Mouse (Mus musculus): ENCODE results near the gene Eepd1.

Eepd1 gene

GRCm38 (mm10) chr9:25578674-25579596 is 97.6 kb downstream of the Eepd1 start:
- DNase-seq (ENCODE audit: low spot score) = no peak

- DNase-seq (ENCODE audit: low spot score) = no peak
These were observed 102.3 kb downstream of the Eepd1 start for GRCm38 (mm10) chr9:25583621-25584020.

DNA sequence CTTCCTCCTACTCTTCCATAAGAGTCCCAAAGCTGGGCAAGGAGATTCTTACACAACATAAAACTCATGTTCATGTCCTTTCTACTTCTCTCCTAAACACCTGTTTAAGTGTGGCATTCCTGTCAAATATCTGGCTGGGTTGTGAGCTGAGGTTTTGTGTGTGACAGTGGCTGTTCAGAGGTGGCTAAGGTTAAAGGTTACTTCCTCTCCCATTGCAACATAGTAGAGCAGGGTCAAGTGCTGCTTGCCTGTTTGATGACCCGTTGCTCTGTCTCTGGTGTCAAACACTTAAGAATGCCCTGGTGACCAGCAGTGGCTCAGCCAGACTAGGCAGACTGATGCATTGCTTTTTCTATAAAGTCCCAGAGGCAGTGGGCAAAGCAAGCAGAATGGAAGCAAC is 104.3 kb downstream of the Eepd1 start:
- no peak for DNase-seq (ENCODE audit: low spot score)

GRCm38 (mm10) chr9:25588581-25588980 is 107.2 kb downstream of the Eepd1 start:
- DNase-seq (ENCODE audit: low spot score) = no peak

GRCm38 (mm10) chr9:25590740-25591139 is 109.4 kb downstream of the Eepd1 start:
- DNase-seq (ENCODE audit: low spot score) = no peak

- no peak for DNase-seq (ENCODE audit: low spot score)
These were observed 110.3 kb downstream of the Eepd1 start for GRCm38 (mm10) chr9:25591390-25592354.

DNA sequence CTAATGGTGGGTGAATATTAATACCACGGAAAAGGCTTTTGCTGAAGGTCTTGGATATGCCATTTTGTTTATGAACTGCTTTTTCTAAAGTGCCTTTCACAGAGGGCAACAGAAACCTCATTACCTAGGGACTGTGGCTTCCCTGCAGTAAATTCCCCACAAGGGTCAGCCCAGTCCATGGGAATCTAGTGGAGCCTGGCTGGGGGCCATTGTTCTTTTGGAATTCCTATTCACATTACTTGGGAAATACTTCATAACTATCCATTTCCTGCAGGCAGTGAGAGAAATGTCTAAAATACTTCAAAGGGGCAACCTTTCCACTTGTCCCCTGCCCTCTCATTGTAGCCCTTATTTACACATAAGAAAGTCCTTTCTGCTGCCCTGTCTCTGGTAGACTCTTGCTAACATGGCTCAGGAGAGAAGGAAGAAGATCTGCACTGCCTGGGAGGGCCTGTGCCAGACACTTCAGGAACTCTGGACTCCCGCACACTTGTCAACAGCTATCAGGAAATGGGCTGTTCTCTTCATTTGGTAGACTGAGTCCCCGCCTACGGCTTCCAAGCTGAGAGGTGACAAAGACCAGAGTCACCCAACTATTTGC is 111.1 kb downstream of the Eepd1 start:
- no peak for DNase-seq (ENCODE audit: low spot score)

DNA sequence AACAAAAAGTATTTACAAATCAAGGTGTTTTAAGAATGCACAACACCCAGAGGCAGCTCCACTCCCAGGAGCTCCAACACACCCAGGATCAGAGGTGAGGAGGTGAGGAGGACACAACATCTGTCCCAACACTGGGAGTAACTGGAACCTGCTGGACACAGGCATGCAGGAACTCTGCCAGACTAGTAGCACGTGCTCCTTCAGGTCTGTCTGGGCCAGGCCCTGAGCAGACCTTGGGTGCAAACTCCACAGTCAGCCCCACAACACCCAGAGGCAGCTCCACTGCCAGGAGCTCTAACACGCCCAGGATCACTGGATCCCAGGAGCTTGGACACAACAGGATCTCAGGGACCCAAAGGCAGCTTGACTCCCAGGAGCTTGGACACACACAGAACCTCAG is 143.4 kb downstream of the Eepd1 start:
- no peak for DNase-seq (ENCODE audit: low spot score)

DNA sequence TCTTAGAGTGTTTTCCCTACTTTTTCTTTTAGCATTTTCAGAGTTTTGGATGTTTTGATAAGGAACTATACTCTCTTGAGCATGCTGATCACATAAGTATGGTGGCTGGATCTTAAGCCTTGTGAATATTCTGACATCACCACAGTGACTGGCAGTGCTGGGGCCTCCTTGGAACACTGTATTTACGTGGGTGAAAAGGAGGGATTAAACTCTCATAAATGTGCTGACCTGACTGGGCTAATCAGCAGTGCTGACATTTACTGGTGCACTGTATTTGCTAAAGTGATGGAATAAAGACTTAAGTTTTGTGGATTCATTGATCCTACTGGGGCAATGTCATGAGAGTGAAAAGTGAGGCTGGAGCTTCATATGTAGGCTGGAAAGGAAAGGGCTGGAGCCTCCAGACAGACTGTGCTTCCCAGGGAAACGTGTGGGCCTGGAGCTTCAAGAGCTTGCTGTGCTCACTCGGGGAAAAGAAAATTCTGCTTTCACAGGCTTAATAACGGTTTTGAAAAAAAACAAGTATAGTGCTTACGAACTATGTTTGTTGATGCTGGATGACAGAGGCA is 148.3 kb downstream of the Eepd1 start:
- no peak for DNase-seq (ENCODE audit: low spot score)

Data from ovary, adult 18-20 months (tissue).